Mouse (Mus musculus): ENCODE measurements at regions not wholly inside any gene's neighbourhood (a gene's known extent, or its start where the extent isn't known, plus 50 kb on each side); places are given as distances from the start of the nearest gene placed in this dataset.

- Histone ChIP-seq H3K4me2 (no peak overlapping the region), H3K36me3 (no peaks in the 10 kb centered on the region), H3K4me3 (no peak overlapping the region), H3K27me3 (no peaks in the 10 kb centered on the region), H3K4me1 (replicated peaks) (no peaks in the 10 kb centered on the region), H3K9ac (no peak overlapping the region), H3K27ac (no peak overlapping the region), H3K9me3 (replicated peaks) (no peaks in the 10 kb centered on the region)
- WGBS, result 69% methylated on average over 9 of the region's 9 CpGs
- ATAC-seq (replicated peaks; ENCODE audit: insufficient number of reproducible peaks, insufficient read depth, low FRiP score, low read depth), result no peak
Measured at GRCm38 (mm10) chr4:142903356-142904032, 309.3 kb downstream of the Prdm2 start.

- H3K27me3 ChIP-seq, result no peaks in the 10 kb centered on the region
- H3K36me3 ChIP-seq, result no peaks in the 10 kb centered on the region
- no peak overlapping the region for H3K9ac ChIP-seq
- WGBS, result 86% methylated on average over 9 of the region's 9 CpGs
- no peak overlapping the region for H3K27ac ChIP-seq
- H3K9me3 ChIP-seq (replicated peaks), result no peaks in the 10 kb centered on the region; the same call in 1 of the 2 replicates
- no peak overlapping the region for H3K4me3 ChIP-seq
- no peak for ATAC-seq (replicated peaks; ENCODE audit: insufficient number of reproducible peaks, insufficient read depth, low FRiP score, low read depth)
- H3K4me2 ChIP-seq, result no peak overlapping the region
- H3K4me1 ChIP-seq (replicated peaks), result no peaks in the 10 kb centered on the region
Measured at GRCm38 (mm10) chr4:142900792-142901191, 312.0 kb downstream of the Prdm2 start.

DNA sequence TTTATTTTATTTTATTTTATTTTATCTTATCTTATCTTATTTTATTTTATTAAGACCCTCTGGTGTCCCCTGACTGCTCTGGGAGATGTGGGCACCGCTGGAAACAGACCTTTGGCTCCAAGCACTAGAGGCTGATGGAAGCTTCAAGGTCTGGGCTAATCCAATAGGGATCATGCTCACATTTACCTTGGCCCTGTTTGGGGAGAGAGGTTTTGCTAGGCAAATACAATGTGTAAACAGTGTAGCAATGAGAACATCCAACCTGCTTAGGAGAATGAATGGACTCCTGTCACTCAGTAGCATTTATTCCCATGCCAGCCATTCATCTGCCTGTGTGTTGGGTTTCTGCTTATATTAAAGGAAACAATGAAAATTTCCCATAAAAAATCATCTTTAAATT is 313.8 kb downstream of the Prdm2 start:
- H3K36me3 ChIP-seq, result no peaks in the 10 kb centered on the region
- H3K4me1 ChIP-seq (replicated peaks), result no peaks in the 10 kb centered on the region
- H3K27ac ChIP-seq, result no peak overlapping the region
- H3K4me2 ChIP-seq, result no peak overlapping the region
- H3K27me3 ChIP-seq, result no peaks in the 10 kb centered on the region
- H3K4me3 ChIP-seq, result no peak overlapping the region
- 65% methylated on average over 1 of the region's 1 CpGs for WGBS
- ATAC-seq (replicated peaks; ENCODE audit: insufficient number of reproducible peaks, insufficient read depth, low FRiP score, low read depth), result no peak
- H3K9me3 ChIP-seq (replicated peaks), result no peaks in the 10 kb centered on the region; the same call in 1 of the 2 replicates
- H3K9ac ChIP-seq, result no peak overlapping the region

DNA sequence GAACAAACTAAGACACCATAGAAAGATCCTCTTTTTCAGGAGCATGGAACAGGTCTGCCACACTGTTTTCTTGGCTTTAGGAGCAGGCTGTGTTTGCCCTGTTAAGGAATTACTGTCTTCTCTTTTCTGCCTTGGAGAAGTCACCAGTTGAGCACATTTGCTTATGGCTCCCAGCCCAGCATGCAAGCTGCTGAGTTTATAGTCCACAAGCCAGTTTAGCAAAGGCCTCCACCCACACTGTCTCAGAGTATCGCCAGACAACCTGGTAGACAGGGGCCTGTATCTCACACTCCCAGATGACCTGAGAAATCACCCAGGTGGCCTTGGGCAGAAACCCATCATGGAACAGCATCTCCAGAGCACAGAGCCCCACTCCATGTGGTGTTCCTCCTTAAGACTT is 322.1 kb downstream of the Prdm2 start:
- Histone ChIP-seq H3K9ac (no peak overlapping the region), H3K36me3 (no peaks in the 10 kb centered on the region), H3K9me3 (replicated peaks) (no peaks in the 10 kb centered on the region), H3K27ac (no peak overlapping the region), H3K4me3 (no peak overlapping the region), H3K4me2 (no peak overlapping the region), H3K4me1 (replicated peaks) (0 out of 2 replicates have a peak, but pooled peaks cover 3% of the 10 kb centered on the region), H3K27me3 (no peaks in the 10 kb centered on the region)
- ATAC-seq (replicated peaks; ENCODE audit: insufficient number of reproducible peaks, insufficient read depth, low FRiP score, low read depth), result no peak
- 70% methylated on average over 1 of the region's 1 CpGs for WGBS

DNA sequence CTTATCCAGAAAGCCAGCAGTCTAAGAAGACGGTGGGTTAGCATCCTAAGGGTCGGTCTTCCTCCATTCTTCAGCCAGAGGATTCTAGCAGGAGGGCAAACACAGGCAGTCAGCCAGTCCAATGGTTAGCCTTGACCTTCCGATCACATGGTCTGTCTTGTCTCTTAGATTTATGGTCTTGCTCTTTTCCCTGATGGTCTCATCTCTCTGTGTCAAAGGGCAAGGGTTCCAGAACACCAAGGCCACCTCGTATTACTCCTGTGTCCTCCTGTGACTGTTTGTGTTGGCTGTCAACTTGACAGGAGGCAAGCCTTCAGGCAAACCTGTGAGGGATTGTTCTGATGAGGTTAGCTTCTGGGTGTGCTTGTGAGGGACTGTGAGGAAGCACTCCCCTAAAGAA is 323.9 kb downstream of the Prdm2 start:
- Histone ChIP-seq H3K4me3 (no peak overlapping the region), H3K36me3 (no peaks in the 10 kb centered on the region), H3K9ac (no peak overlapping the region), H3K27ac (no peak overlapping the region), H3K4me1 (replicated peaks) (0 out of 2 replicates have a peak, but pooled peaks cover 5% of the 10 kb centered on the region), H3K9me3 (replicated peaks) (no peaks in the 10 kb centered on the region), H3K4me2 (no peak overlapping the region), H3K27me3 (no peaks in the 10 kb centered on the region)
- WGBS, result 65% methylated on average over 4 of the region's 4 CpGs
- no peak for ATAC-seq (replicated peaks; ENCODE audit: insufficient number of reproducible peaks, insufficient read depth, low FRiP score, low read depth)

GRCm38 (mm10) chr4:142887876-142888275 is 324.9 kb downstream of the Prdm2 start:
- WGBS, result 20% methylated on average over 6 of the region's 6 CpGs

DNA sequence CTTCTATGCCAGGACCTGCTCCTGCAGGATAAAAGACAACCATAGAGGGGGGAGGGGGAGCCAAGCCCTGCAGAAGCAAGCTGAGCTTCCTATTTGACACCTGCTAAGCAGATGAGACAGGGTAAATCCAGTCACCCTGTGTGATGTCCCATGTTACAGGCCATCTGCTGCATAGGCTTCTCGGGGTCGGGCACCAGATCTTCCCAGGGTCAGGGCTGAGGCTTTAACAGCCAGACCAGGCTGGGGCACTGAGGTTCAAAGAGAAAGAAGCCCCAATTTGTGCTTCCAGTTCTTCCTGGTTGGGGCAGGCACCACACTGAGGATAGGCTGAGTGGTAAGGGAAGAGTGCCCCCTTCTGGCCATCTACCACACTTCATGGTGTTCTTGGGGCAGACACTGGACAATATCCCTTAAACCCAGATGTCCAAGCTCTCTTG is 332.5 kb downstream of the Prdm2 start:
- no peak; the same call in 1 of the 2 replicates for ATAC-seq (replicated peaks; ENCODE audit: insufficient number of reproducible peaks, insufficient read depth, low FRiP score, low read depth)
- no peaks in the 10 kb centered on the region for H3K36me3 ChIP-seq

More at GRCm38 (mm10) chr4:142887876-142888275, 324.9 kb downstream of the Prdm2 start:
- Histone ChIP-seq H3K27ac (no peak overlapping the region), H3K4me3 (no peak overlapping the region), H3K9ac (no peak overlapping the region), H3K4me2 (no peak overlapping the region), H3K27me3 (no peaks in the 10 kb centered on the region), H3K4me1 (replicated peaks) (0 out of 2 replicates have a peak, but pooled peaks cover 5% of the 10 kb centered on the region), H3K9me3 (replicated peaks) (no peaks in the 10 kb centered on the region), H3K36me3 (no peaks in the 10 kb centered on the region)
- 0 out of 2 replicates have a peak, but pooled peaks have one; percentile 28 for ATAC-seq (replicated peaks; ENCODE audit: insufficient number of reproducible peaks, insufficient read depth, low FRiP score, low read depth)

DNA sequence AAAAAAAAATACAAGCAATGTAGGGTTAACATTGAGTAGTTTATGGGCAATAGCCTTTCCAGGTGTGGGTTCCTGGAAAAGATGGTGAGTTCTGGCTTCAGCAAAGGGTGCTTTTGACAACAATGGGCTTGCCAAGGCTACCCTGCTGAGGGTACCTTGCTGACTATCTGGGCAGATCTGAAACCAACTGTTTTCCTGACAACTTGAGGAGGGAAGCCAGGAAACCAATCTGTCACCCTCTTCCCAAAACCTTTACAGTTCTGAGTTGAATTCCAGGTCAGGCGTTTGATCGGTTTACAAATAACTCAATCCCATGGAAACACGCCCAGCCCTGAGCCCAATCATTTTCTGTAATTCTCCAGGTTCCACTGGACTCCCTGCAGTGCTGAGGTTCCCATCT is 336.6 kb downstream of the Prdm2 start:
- H3K9ac ChIP-seq, result no peak overlapping the region
- 86% methylated on average over 3 of the region's 3 CpGs for WGBS
- no peak for ATAC-seq (replicated peaks; ENCODE audit: insufficient number of reproducible peaks, insufficient read depth, low FRiP score, low read depth)

More for the DNA sequence above, 332.5 kb downstream of the Prdm2 start:
- WGBS, result 8% methylated on average over 2 of the region's 2 CpGs
- Histone ChIP-seq H3K4me2 (no peak overlapping the region), H3K4me1 (replicated peaks) (0 out of 2 replicates have a peak, but pooled peaks cover 3% of the 10 kb centered on the region), H3K27ac (no peak overlapping the region), H3K9me3 (replicated peaks) (no peaks in the 10 kb centered on the region), H3K9ac (no peak overlapping the region), H3K4me3 (no peak overlapping the region), H3K27me3 (0 out of 2 replicates have a peak, but pooled peaks cover 4% of the 10 kb centered on the region)

GRCm38 (mm10) chr4:142875105-142875504 is 337.7 kb downstream of the Prdm2 start:
- WGBS, result 67% methylated on average over 5 of the region's 5 CpGs
- no peaks in the 10 kb centered on the region for H3K27me3 ChIP-seq
- no peaks in the 10 kb centered on the region for H3K36me3 ChIP-seq
- H3K9me3 ChIP-seq (replicated peaks), result no peaks in the 10 kb centered on the region
- no peak overlapping the region for H3K27ac ChIP-seq
- no peaks in the 10 kb centered on the region for H3K4me1 ChIP-seq (replicated peaks)
- ATAC-seq (replicated peaks; ENCODE audit: insufficient number of reproducible peaks, insufficient read depth, low FRiP score, low read depth), result no peak
- H3K9ac ChIP-seq, result no peak overlapping the region
- no peak overlapping the region for H3K4me2 ChIP-seq
- no peak overlapping the region for H3K4me3 ChIP-seq

More for the DNA sequence above, 336.6 kb downstream of the Prdm2 start:
- Histone ChIP-seq H3K27ac (no peak overlapping the region), H3K36me3 (no peaks in the 10 kb centered on the region), H3K9me3 (replicated peaks) (no peaks in the 10 kb centered on the region), H3K4me3 (no peak overlapping the region), H3K27me3 (0 out of 2 replicates have a peak, but pooled peaks cover under 1% of the 10 kb centered on the region), H3K4me2 (no peak overlapping the region), H3K4me1 (replicated peaks) (no peaks in the 10 kb centered on the region)

- Histone ChIP-seq H3K4me1 (replicated peaks) (no peaks in the 10 kb centered on the region), H3K4me2 (no peak overlapping the region), H3K36me3 (no peaks in the 10 kb centered on the region), H3K9ac (no peak overlapping the region), H3K27me3 (no peaks in the 10 kb centered on the region), H3K27ac (no peak overlapping the region), H3K4me3 (no peak overlapping the region), H3K9me3 (replicated peaks) (no peaks in the 10 kb centered on the region)
- no peak for ATAC-seq (replicated peaks; ENCODE audit: insufficient number of reproducible peaks, insufficient read depth, low FRiP score, low read depth)
- WGBS, result 72% methylated on average over 7 of the region's 7 CpGs
Measured at GRCm38 (mm10) chr4:142866341-142866740, 346.5 kb downstream of the Prdm2 start.

GRCm38 (mm10) chr4:142865593-142865992 is 347.2 kb downstream of the Prdm2 start:
- Histone ChIP-seq H3K36me3 (no peaks in the 10 kb centered on the region), H3K9me3 (replicated peaks) (no peaks in the 10 kb centered on the region), H3K4me1 (replicated peaks) (no peaks in the 10 kb centered on the region), H3K27me3 (no peaks in the 10 kb centered on the region), H3K9ac (no peak overlapping the region), H3K4me2 (no peak overlapping the region), H3K4me3 (no peak overlapping the region), H3K27ac (no peak overlapping the region)
- 85% methylated on average over 2 of the region's 2 CpGs for WGBS
- no peak for ATAC-seq (replicated peaks; ENCODE audit: insufficient number of reproducible peaks, insufficient read depth, low FRiP score, low read depth)

- ATAC-seq (replicated peaks; ENCODE audit: insufficient number of reproducible peaks, insufficient read depth, low FRiP score, low read depth), result no peak
- 74% methylated on average over 5 of the region's 5 CpGs for WGBS
- no peak overlapping the region for H3K4me2 ChIP-seq
- H3K4me1 ChIP-seq (replicated peaks), result no peaks in the 10 kb centered on the region
- H3K36me3 ChIP-seq, result no peaks in the 10 kb centered on the region
- no peak overlapping the region for H3K4me3 ChIP-seq
- no peaks in the 10 kb centered on the region for H3K27me3 ChIP-seq
- H3K27ac ChIP-seq, result no peak overlapping the region
- no peak overlapping the region for H3K9ac ChIP-seq
- H3K9me3 ChIP-seq (replicated peaks), result no peaks in the 10 kb centered on the region
Measured at GRCm38 (mm10) chr4:142863939-142864338, 348.9 kb downstream of the Prdm2 start.
